Mouse (Mus musculus): ENCODE data around the gene Ccdc127. TPM values are rescaled to one million over a fixed set of nuclear protein-coding genes. Genes with fewer than 3 reads are reported as not detected.

Ccdc127 gene
- polyA plus RNA-seq, 1 experiment = 2.1 TPM

GRCm38 (mm10) chr13:74382289-74382688 lies 32.2 kb downstream of the Ccdc127 start:
- WGBS = 69% methylated on average over 3 of the region's 3 CpGs
- no peak for DNase-seq (ENCODE audit: low read depth, low spot score)

GRCm38 (mm10) chr13:74389730-74390129 lies 39.6 kb downstream of the Ccdc127 start:
- 58% methylated on average over 6 of the region's 6 CpGs for WGBS

GRCm38 (mm10) chr13:74390371-74390990 lies 40.4 kb downstream of the Ccdc127 start, which contains the start of gene Zfp72:
Zfp72 (minus strand) TSS chr13:74390836.
- DNase-seq (ENCODE audit: low read depth, low spot score) = peak; percentile 57
- WGBS = 2% methylated on average over 14 of the region's 14 CpGs

More at GRCm38 (mm10) chr13:74389730-74390129, 39.6 kb downstream of the Ccdc127 start:
- DNase-seq (ENCODE audit: low read depth, low spot score) = no peak

GRCm38 (mm10) chr13:74391156-74391555 lies 41.0 kb downstream of the Ccdc127 start:
- 71% methylated on average over 2 of the region's 2 CpGs for WGBS
- no peak for DNase-seq (ENCODE audit: low read depth, low spot score)

GRCm38 (mm10) chr13:74399298-74399839 lies 49.3 kb downstream of the Ccdc127 start, which contains the start of gene Ftl1-ps1:
Ftl1-ps1 (plus strand) TSS chr13:74399694.
- DNase-seq (ENCODE audit: low read depth, low spot score) = no peak
- 20% methylated on average over 11 of the region's 11 CpGs for WGBS

Other genes starting within 250 kb of the Ccdc127 start
- 17.0 and 89.2 TPM in 2 replicates for gene Slc9a3, start 228.9 kb upstream of the Ccdc127 start, polyA plus RNA-seq (2012; rRNA removed)
- gene Exoc3, start 141.6 kb upstream of the Ccdc127 start, polyA plus RNA-seq (2012; rRNA removed) = 37.5 and 40.4 TPM in 2 replicates
- 1.2 and 2.2 TPM in 2 replicates for gene Ahrr, start 58.0 kb upstream of the Ccdc127 start, polyA plus RNA-seq (2012; rRNA removed)
- gene Pdcd6, start 32.7 kb upstream of the Ccdc127 start, polyA plus RNA-seq (2012; rRNA removed) = 212 and 237 TPM in 2 replicates
- 152 and 235 TPM in 2 replicates for gene Sdha, start within 50 bp of the Ccdc127 start, polyA plus RNA-seq (2012; rRNA removed)
- 0.22 and 0.37 TPM in 2 replicates for gene Lrrc14b, start 13.7 kb downstream of the Ccdc127 start, polyA plus RNA-seq (2012; rRNA removed)
- gene Zfp72, start 40.5 kb downstream of the Ccdc127 start, polyA plus RNA-seq (2012; rRNA removed) = 0.15 and 0.29 TPM in 2 replicates
- 47.0 and 49.5 TPM in 2 replicates for gene Ftl1-ps1, start 49.4 kb downstream of the Ccdc127 start, polyA plus RNA-seq (2012; rRNA removed)
- 1.6 and 1.9 TPM in 2 replicates for gene Zfp825, start 143.7 kb downstream of the Ccdc127 start, polyA plus RNA-seq (2012; rRNA removed)

Measured in large intestine, adult 2 months (tissue).